Mouse (Mus musculus) erythroblast, embryonic 14.5 days (primary cell): Measurements from ENCODE around the gene Gm42417.

Experiments used
- GATA1 ChIP-seq: IDR thresholded peaks from 2 replicates; pipeline ENCODE4 v1.6.1; 2012; ENCODE audit warnings: low read length, inconsistent platforms, mixed read lengths
- TAL1 ChIP-seq: IDR thresholded peaks from 3 replicates; pipeline ENCODE4 v1.6.1; 2012; ENCODE audit warnings: low read length, inconsistent platforms, mixed read lengths

- TF ChIP-seq GATA1 (no peak), TAL1 (no peak)
Measured at GRCm38 (mm10) chr1:36511289-36512021, 27.8 kb downstream of the Gm42417 start, which contains the start of gene Cnnm3.
